Mouse (Mus musculus): ENCODE data around the gene Srsf12. TPM values are rescaled to one million over a fixed set of nuclear protein-coding genes. Genes with fewer than 3 reads are reported as not detected.
A peak's percentile ranks its signal among the peaks of the same experiment; 100 is the strongest.

Srsf12 gene
- polyA plus RNA-seq, 1 experiment from 2014 or later = 8.5 TPM

DNA sequence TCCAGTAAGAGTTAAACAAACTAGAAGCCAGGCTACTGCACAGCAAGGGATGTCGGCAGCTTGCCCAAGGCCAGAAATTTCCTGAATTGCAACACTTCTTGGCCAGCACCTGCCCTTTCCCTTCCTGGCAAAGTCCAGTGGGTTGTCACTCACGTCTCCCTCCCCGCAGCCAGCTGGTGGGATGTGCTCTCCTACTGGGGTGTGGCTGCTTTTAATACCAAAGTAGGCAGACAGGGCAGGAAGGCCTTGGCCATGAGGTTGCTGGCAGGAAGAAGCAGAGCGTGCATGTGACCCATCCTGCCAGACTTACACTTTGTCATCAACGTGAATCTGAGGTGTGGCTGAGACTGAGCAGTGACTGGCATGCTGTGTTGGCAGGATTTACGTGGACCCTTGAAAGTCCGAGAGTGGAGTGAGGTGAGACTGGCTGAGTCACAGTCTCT is 52.5 kb downstream of the Srsf12 start:
- no peaks in the 10 kb centered on the region for H3K27me3 ChIP-seq (ENCODE audit: control insufficient read depth, insufficient read depth, low read length)
- peak overlapping the region; percentile 20; the same call in 1 of the 2 replicates for H3K4me2 ChIP-seq (ENCODE audit: low read depth, low read length)
- peaks cover 6% of the 10 kb centered on the region; the same call in 1 of the 2 replicates for H3K4me1 ChIP-seq (ENCODE audit: control insufficient read depth, insufficient read depth, low read length)
- WGBS = 28% methylated on average over 7 of the region's 7 CpGs
- H3K9ac ChIP-seq (ENCODE audit: low read length) = no peak overlapping the region
- no peak overlapping the region for H3K4me3 ChIP-seq (replicated peaks; ENCODE audit: low read length)
- H3K9me3 ChIP-seq (replicated peaks; ENCODE audit: control insufficient read depth, low read length) = no peaks in the 10 kb centered on the region
- H3K36me3 ChIP-seq (ENCODE audit: control insufficient read depth, insufficient read depth, low read length) = no peaks in the 10 kb centered on the region
- peak overlapping the region; percentile 39 for H3K27ac ChIP-seq (ENCODE audit: low read length)
- peak; percentile 86 for ATAC-seq (ENCODE audit: insufficient read depth, low FRiP score)

DNA sequence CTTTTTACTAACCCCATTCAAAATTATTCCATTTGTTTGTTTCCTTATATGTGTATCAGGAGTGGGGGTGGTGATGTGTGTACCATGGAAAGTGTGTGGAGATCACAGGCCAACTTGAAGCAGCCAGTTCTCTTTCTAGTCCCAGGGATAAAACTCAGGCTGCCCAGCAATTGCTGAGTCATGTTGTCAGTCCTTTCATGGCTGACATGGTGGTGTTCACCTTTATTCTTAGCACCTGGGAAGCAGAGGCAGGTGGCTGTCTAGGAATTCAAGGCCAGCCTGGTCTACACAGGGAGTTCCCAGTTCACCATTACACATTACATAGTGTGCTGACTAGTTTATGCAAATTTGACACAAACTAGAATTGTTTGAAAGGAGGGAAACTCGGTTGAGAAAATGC is 54.1 kb downstream of the Srsf12 start:
- ATAC-seq (ENCODE audit: insufficient read depth, low FRiP score) = no peak
- peaks cover 6% of the 10 kb centered on the region; the same call in 1 of the 2 replicates for H3K4me1 ChIP-seq (ENCODE audit: control insufficient read depth, insufficient read depth, low read length)
- WGBS = 76% methylated on average over 1 of the region's 1 CpGs
- H3K27ac ChIP-seq (ENCODE audit: low read length) = no peak overlapping the region
- H3K4me2 ChIP-seq (ENCODE audit: low read depth, low read length) = no peak overlapping the region
- H3K9ac ChIP-seq (ENCODE audit: low read length) = no peak overlapping the region
- H3K4me3 ChIP-seq (replicated peaks; ENCODE audit: low read length) = no peak overlapping the region
- no peaks in the 10 kb centered on the region for H3K27me3 ChIP-seq (ENCODE audit: control insufficient read depth, insufficient read depth, low read length)
- H3K9me3 ChIP-seq (replicated peaks; ENCODE audit: control insufficient read depth, low read length) = no peaks in the 10 kb centered on the region
- H3K36me3 ChIP-seq (ENCODE audit: control insufficient read depth, insufficient read depth, low read length) = no peaks in the 10 kb centered on the region

DNA sequence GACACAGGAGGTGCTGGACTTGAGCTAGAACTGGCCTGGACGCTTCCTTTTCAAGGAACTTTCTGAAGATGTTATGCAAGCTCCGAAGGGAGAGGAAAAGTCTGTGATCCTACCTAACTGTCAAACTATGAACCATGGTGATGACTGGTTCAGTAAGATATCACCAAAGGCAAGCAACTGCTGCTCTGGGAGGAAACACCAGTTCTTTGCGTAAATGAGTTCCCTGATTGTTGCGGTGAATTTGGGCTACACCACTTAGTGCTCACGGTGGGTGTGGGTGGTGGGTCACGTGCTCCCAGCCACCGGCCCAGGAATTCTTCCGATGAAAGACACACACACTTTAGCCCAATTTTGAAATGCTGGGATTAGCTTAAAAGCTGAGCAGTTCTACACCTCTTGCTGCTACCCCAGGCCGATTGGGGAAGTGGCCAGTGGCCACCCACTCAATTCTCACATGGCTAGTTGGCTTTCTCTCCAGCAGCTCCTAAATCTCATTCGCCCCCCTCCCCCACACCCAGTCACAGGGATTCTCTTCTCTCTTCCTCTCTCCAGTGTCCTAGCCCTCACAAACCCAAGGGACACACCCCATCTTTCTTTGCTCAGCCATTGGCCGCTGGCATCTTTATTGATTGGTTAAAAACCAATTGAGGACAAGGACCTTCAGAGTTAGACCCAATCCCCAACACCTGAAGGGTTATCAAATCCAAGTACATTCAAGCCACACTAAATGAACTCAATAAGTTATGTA is 56.4 kb downstream of the Srsf12 start:
- Histone ChIP-seq H3K4me1 (ENCODE audit: control insufficient read depth, insufficient read depth, low read length) (peaks cover 6% of the 10 kb centered on the region; the same call in 1 of the 2 replicates), H3K4me2 (ENCODE audit: low read depth, low read length) (no peak overlapping the region), H3K27ac (ENCODE audit: low read length) (no peak overlapping the region), H3K9ac (ENCODE audit: low read length) (no peak overlapping the region), H3K4me3 (replicated peaks; ENCODE audit: low read length) (no peak overlapping the region), H3K36me3 (ENCODE audit: control insufficient read depth, insufficient read depth, low read length) (no peaks in the 10 kb centered on the region), H3K27me3 (ENCODE audit: control insufficient read depth, insufficient read depth, low read length) (no peaks in the 10 kb centered on the region), H3K9me3 (replicated peaks; ENCODE audit: control insufficient read depth, low read length) (no peaks in the 10 kb centered on the region)
- 81% methylated on average over 11 of the region's 11 CpGs for WGBS
- no peak for ATAC-seq (ENCODE audit: insufficient read depth, low FRiP score)

DNA sequence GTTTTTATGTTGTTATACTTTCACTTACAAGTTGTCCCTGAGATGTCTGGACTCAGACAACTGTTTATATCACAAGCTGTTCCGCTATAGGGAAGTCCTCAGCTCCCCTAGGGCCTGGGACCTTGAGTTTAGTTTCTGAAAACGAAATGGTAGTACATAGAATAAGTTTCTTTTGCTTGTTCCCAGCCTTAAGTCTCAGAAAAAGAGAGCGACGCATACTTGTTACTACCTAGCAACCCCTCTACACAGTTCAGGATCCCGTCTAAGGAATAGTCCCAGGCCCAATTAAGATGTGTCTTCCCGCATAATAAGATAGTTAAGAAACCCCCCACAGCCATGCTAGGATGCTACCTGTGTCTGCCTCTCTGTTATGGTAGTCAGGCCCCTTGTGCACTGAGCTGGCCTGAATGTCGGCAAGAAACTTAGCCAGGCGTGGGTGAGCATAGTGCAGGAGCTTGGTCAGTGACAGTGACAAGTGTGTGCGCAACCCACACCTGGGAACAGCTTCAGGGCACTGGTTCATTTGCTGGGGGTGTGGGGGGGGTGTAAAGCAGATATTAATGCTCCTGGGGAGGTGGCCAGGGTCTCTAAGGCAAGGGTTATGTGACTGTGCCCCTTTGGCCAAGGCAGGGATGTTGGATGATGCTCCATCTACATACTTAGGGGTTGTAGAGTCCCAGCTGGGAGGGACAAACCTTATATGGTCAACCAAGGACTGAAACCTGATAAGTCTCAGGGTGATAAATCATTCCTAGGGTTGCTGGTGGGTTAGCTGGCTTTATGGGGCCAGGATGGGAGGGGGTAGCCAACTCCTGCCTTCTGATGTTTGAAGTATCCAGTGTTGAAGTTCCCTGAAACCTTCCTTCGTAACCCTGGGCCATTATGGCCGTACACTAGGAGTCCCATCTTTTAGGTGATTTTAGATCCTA is 61.9 kb downstream of the Srsf12 start:
- Histone ChIP-seq H3K27me3 (ENCODE audit: control insufficient read depth, insufficient read depth, low read length) (no peaks in the 10 kb centered on the region), H3K4me3 (replicated peaks; ENCODE audit: low read length) (no peak overlapping the region), H3K9ac (ENCODE audit: low read length) (no peak overlapping the region), H3K4me1 (ENCODE audit: control insufficient read depth, insufficient read depth, low read length) (no peaks in the 10 kb centered on the region), H3K4me2 (ENCODE audit: low read depth, low read length) (no peak overlapping the region), H3K27ac (ENCODE audit: low read length) (no peak overlapping the region), H3K36me3 (ENCODE audit: control insufficient read depth, insufficient read depth, low read length) (no peaks in the 10 kb centered on the region), H3K9me3 (replicated peaks; ENCODE audit: control insufficient read depth, low read length) (no peaks in the 10 kb centered on the region)
- WGBS = 78% methylated on average over 11 of the region's 11 CpGs
- no peak for ATAC-seq (ENCODE audit: insufficient read depth, low FRiP score)

DNA sequence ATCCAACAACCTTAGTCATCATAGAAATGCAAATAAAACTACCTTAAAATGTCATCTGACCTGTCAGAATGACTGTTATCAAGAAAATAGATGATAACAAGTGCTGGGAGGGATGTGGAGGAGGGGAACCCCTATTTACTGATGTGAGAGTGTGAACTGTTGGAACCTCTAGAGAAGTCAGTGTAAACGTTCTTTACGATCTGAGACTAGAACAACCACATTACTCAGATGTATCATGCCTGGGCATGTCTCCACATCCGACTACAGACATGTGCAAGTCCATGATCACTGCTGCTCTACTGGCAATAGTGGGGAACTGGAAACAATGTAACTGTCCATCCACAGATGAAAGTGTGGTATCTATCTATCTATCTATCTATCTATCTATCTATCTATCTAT is 64.6 kb downstream of the Srsf12 start:
- Histone ChIP-seq H3K4me1 (ENCODE audit: control insufficient read depth, insufficient read depth, low read length) (no peaks in the 10 kb centered on the region), H3K4me3 (replicated peaks; ENCODE audit: low read length) (no peak overlapping the region), H3K36me3 (ENCODE audit: control insufficient read depth, insufficient read depth, low read length) (no peaks in the 10 kb centered on the region), H3K9me3 (replicated peaks; ENCODE audit: control insufficient read depth, low read length) (no peaks in the 10 kb centered on the region), H3K4me2 (ENCODE audit: low read depth, low read length) (no peak overlapping the region), H3K9ac (ENCODE audit: low read length) (no peak overlapping the region), H3K27ac (ENCODE audit: low read length) (no peak overlapping the region), H3K27me3 (ENCODE audit: control insufficient read depth, insufficient read depth, low read length) (no peaks in the 10 kb centered on the region)
- 39% methylated on average over 3 of the region's 3 CpGs for WGBS
- no peak for ATAC-seq (ENCODE audit: insufficient read depth, low FRiP score)

DNA sequence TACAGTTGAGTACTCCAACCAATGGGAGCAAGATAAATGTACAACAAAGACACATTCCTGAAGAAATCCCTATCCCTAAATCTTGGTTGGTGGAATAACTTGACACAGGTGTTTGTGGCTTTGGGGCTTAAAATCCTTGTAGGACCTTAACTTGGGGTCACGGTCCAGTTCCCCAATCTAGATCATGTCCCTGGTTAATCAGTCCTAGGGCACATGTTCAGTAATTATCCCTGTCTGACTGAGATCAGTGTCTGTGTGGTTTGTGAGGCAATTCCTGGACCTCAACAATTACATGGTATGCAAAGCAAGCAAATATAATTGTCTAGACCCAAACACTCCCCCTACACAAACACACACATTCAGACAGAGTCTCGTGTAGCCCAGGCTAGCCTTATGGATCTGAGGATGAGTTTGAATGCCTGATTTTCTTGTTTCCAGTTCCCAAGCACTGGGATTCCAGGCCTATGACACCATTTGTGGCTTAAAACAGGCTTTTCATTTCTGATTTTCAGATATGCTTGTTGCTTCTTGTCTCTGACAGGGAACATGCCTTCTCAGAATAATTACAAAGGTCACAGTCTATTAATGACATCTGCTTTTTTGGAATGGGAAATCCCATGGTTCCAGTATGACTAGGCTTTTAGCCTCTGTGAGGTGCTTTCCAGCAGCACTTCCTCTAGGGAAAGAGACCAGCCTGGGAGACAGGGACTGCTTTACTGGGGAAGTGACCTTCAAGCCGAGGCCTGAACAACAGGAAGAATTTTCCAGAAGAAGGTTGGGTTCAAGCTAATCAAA is 73.3 kb downstream of the Srsf12 start:
- Histone ChIP-seq H3K9ac (ENCODE audit: low read length) (no peak overlapping the region), H3K9me3 (replicated peaks; ENCODE audit: control insufficient read depth, low read length) (no peaks in the 10 kb centered on the region), H3K27ac (ENCODE audit: low read length) (no peak overlapping the region), H3K36me3 (ENCODE audit: control insufficient read depth, insufficient read depth, low read length) (no peaks in the 10 kb centered on the region), H3K4me1 (ENCODE audit: control insufficient read depth, insufficient read depth, low read length) (no peaks in the 10 kb centered on the region), H3K4me2 (ENCODE audit: low read depth, low read length) (no peak overlapping the region), H3K27me3 (ENCODE audit: control insufficient read depth, insufficient read depth, low read length) (no peaks in the 10 kb centered on the region), H3K4me3 (replicated peaks; ENCODE audit: low read length) (no peak overlapping the region)
- no peak for ATAC-seq (ENCODE audit: insufficient read depth, low FRiP score)
- WGBS = 73% methylated on average over 3 of the region's 3 CpGs

Other genes starting within 250 kb of the Srsf12 start
- gene Rragd, start 226.0 kb upstream of the Srsf12 start, polyA plus RNA-seq (2015; fragmentation: Nextera tagmentation; extraction: Ambion mirVana) = 4.0 and 7.5 TPM in 2 replicates
- gene Ube2j1, start 177.6 kb upstream of the Srsf12 start, polyA plus RNA-seq (2015; fragmentation: Nextera tagmentation; extraction: Ambion mirVana) = 44.3 and 48.9 TPM in 2 replicates
- 0.22 and 0.36 TPM in 2 replicates for gene Gabrr2, start 146.0 kb upstream of the Srsf12 start, polyA plus RNA-seq (2015; fragmentation: Nextera tagmentation; extraction: Ambion mirVana)
- gene Gabrr1, start 76.5 kb upstream of the Srsf12 start, polyA plus RNA-seq (2015; fragmentation: Nextera tagmentation; extraction: Ambion mirVana) = not detected in 2 replicates
- gene Pm20d2, start 19.3 kb upstream of the Srsf12 start, polyA plus RNA-seq (2015; fragmentation: Nextera tagmentation; extraction: Ambion mirVana) = 0.67 and 0.96 TPM in 2 replicates
- 57.0 and 61.1 TPM in 2 replicates for gene Pnrc1, start 81.2 kb downstream of the Srsf12 start, polyA plus RNA-seq (2015; fragmentation: Nextera tagmentation; extraction: Ambion mirVana)
- 19.0 and 22.6 TPM in 2 replicates for gene Rngtt, start 101.3 kb downstream of the Srsf12 start, polyA plus RNA-seq (2015; fragmentation: Nextera tagmentation; extraction: Ambion mirVana)

All from stomach, embryonic 16.5 days (tissue).